Mouse (Mus musculus): ENCODE measurements around the gene Ccdc57.
"Not testable (repeated sequence)": the region's sequence is repeated elsewhere in the genome, so short reads cannot be mapped to it uniquely, and the experiment has no call there.

Ccdc57 gene

GRCm38 (mm10) chr11:120788460-120788859, 144.2 kb downstream of the Ccdc57 start:
- in situ Hi-C loops (cut with MboI): not testable (repeated sequence)

- in situ Hi-C loops (cut with MboI): no loop called here
These were observed 147.5 kb downstream of the Ccdc57 start for GRCm38 (mm10) chr11:120785145-120785544.

DNA sequence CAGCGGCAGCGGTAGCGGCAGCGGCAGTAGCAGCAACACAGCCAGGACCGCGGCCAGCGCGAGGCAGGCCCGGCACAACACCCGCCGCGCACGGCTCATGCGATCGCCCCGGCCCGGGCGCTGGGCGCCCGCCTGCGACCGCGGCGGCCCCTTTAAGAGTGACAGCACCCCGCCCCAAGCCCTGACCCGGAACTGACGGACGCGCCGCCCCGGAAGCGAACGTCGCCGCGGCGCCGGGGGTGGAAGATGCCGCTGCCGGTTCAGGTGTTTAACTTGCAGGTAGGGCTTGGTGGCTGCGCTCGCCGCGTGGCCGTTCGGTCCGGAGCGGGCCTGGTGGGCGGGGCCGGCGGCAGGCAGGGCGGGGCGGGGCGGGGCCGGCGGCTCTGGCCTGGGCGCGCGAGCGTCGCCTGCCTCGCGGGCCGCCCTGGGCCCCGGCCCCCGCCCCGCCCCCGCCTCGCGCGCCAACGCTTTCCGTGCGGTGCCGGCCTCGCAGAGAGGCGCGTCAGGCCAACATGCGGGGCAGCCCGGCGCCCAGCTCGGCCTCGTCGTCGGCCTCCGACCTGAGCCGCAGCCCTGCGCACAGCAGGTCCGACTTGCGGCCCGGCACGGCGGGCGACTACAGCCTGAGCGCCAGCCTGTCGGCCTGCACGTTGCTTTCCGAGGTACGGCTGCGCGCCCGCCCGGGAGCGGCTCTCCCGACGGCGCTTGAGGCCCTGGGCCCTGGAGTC, 148.4 kb downstream of the Ccdc57 start, which contains the start of the genes Rfng and Gps1:
TSS of gene Rfng (minus strand) at position 144 of the 728 bp plus-strand sequence.
TSS of gene Gps1 (plus strand) at position 209 of the 728 bp plus-strand sequence.
- in situ Hi-C loops (cut with MboI): no loop called here

DNA sequence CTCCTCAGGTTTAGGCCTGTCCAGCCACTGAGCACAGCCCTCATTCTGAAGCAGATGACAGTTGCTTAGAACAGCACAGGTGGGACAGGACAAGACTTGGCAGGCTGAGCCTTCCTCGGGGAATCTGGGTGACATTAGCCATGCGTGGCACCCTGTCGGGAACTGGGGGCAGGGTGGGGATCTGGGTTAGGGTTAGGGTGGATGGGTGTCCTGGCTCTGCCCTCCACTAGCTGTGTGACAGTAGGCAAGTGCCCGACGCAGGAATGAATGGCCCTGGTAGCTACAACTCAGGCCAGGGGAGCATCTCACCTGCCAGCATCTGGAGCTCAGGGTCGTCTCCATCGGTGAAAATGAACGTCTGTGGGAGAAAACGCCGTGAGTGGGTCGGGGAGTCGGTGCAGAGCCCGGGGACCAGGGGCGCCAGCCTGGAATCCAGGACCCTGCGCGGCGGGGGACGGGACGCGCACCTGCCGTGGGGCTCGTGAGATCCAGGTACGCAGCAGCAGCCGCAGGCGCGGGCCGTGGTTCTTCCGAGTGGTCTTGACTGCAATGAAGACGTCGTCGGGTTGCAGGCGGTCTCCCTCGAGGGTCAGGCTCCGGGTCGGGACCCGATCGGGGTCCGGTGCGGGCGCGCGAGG, 149.1 kb downstream of the Ccdc57 start:
- in situ Hi-C loops (cut with MboI): no loop called here

DNA sequence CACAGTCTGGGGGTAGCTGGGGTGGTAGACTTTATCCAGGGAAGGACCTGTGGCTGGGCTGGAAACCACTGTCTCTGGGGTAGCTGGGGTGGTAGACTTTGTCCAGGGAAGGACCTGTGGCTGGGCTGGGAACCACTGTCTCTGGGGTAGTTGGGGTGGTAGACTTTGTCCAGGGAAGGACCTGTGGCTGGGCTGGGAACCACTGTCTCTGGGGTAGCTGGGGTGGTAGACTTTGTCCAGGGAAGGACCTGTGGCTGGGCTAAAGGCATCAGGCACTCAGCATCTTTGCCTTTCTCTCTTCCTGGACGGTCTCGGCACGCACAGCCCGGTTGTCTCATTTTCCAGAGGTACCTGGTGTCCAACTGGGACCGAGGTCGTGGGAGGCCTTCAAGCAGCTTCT, 151.3 kb downstream of the Ccdc57 start:
- in situ Hi-C loops (cut with MboI): not testable (repeated sequence)

GRCm38 (mm10) chr11:120779876-120780275, 152.8 kb downstream of the Ccdc57 start:
- in situ Hi-C loops (cut with MboI): no loop called here

GRCm38 (mm10) chr11:120777123-120777522, 155.5 kb downstream of the Ccdc57 start:
- in situ Hi-C loops (cut with MboI): no loop called here

Measured in mature B cell (primary cell).